Mouse (Mus musculus) neutrophil, adult 5-6 weeks (primary cell): Measurements from ENCODE around the gene Hrct1. TPM values are rescaled to one million over a fixed set of nuclear protein-coding genes. Genes with fewer than 3 reads are reported as not detected.

ENCODE experiments used
- ATAC-seq: fragments of 151-379, 151-347 bp; 2 replicates; pipeline ENCODE4 v1.8.0; 2017; ENCODE audit warnings: mild to moderate bottlenecking, moderate TSS enrichment; ENCODE audit not compliant: insufficient number of reproducible peaks, poor library complexity, low FRiP score, severe bottlenecking; ENCODE audit errors: extremely low read depth
- total RNA-seq: library from RNA; stranded (forward); fragments of 200-1000 nt; gene quantifications from 2 replicates; pipeline ENCODE4 v1.2.3, GENCODE M21; 2017

Gene Hrct1
- total RNA-seq, 1 experiment from 2014 or later, result not detected

GRCm38 (mm10) chr4:43726228-43726993 lies 577 bp upstream of the Hrct1 start:
- no peak for ATAC-seq

- ATAC-seq, result no peak
These were observed 959 bp downstream of the Hrct1 start for GRCm38 (mm10) chr4:43727718-43728575.

- ATAC-seq, result no peak
These were observed 1.6 kb downstream of the Hrct1 start for GRCm38 (mm10) chr4:43728576-43728954.

GRCm38 (mm10) chr4:43729126-43729525 lies 2.1 kb downstream of the Hrct1 start:
- no peak for ATAC-seq

DNA sequence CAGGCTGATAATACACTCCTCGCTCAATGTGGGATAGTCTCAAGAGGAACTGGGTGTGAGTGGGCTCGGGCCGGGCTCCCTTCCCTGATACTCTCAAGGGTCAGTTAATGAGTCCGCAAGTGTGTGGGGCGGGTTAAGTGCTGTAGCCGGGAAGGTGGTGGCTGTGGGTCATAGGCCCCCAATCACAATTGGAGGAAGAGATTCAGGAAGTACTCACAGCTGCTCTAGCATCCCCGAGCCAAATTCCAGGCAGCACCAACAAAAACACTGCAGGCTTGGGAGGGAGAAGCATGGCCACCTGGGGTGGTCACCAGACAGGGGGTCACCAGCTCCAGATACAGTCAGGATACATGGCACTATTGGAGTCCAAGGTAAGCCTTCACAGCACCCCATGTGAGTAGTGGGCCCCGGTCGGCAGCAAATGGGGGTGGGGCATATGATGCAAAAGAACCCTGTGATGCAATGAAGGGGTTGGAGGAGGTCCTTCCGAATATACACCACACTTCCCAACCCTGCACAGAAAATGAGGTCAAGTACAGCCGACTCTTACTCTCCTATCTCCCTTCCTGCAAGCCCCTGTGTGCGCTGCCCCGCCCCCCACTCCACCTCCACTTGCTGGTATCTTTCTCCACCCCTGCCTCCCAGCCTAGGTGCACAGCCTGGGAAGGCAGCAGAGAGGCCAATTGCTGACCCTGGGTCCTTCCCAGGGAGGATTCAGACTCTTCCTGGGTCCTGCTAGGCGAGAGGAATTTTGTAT lies 3.0 kb downstream of the Hrct1 start, which contains the start of gene Spaar:
Spaar (plus strand) TSS at position 241 of the 757 bp plus-strand sequence.
- ATAC-seq, result no peak

- no peak for ATAC-seq
These were observed 3.8 kb downstream of the Hrct1 start for GRCm38 (mm10) chr4:43730750-43731297.

GRCm38 (mm10) chr4:43732171-43732570 lies 5.2 kb downstream of the Hrct1 start:
- ATAC-seq, result no peak

GRCm38 (mm10) chr4:43733186-43733585 lies 6.2 kb downstream of the Hrct1 start:
- no peak for ATAC-seq

DNA sequence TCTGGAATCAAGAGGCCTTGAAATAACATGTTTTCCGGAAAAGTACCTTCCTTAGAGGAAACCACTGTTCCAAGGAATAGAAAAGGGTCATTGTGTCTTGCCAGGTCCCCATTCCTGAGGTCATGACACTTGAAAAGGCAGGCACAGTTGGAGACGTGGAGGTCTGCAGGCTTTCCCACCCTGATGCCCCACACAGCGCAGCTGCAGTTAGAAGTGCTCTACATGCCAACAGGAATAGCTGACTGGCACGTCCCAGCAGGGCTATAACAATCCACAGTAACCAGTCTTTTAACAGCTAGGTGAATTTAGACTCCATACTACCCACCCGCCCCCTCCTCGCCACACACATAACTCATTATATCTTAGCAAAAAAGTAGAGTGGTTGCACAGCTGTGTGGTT lies 10.2 kb downstream of the Hrct1 start:
- no peak for ATAC-seq

- no peak for ATAC-seq
These were observed 12.1 kb downstream of the Hrct1 start for GRCm38 (mm10) chr4:43738989-43739674.

GRCm38 (mm10) chr4:43741526-43741925 lies 14.5 kb downstream of the Hrct1 start:
- no peak for ATAC-seq

GRCm38 (mm10) chr4:43742637-43743036 lies 15.6 kb downstream of the Hrct1 start:
- no peak for ATAC-seq

GRCm38 (mm10) chr4:43743099-43743498 lies 16.1 kb downstream of the Hrct1 start:
- ATAC-seq, result no peak

DNA sequence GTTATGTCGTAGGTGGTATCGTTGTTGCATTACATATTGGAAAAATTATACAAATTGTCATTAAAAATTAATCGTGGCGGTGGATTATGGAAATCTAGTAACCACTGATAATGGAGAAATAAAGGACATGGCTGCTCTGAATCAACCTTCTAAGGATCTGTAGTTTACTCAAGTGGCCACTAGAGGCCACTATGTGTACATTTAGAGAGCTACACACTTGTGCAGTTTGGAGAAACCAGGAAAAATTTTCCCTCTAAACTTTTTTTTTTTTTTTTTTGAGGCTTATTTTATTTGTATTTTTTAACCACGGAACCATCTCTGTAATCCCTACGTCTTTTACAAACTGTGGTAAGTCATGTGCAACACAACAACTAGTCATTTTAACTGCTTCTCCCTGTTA lies 18.2 kb downstream of the Hrct1 start:
- ATAC-seq, result no peak

DNA sequence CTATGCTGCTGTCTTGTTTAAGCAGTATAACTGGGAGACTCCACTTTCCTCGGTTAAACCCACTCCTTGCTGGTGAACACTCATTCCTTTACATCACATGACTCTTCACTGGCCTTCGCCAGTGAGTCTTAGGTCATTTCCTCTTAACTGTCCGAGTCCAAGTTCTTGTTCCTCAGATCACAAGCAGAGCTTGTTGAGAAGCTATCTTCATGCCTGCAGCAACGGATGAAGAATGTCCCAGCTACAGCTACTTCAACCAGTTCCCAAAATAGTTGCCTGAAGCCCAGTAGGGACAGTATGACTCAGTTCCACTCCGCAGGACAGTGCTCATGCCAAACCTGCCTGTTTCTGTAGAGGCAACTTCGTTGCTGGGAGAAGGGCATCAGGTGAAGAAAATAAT lies 30.2 kb downstream of the Hrct1 start:
- no peak for ATAC-seq

- ATAC-seq, result no peak
These were observed 32.8 kb downstream of the Hrct1 start for GRCm38 (mm10) chr4:43759571-43760418.

DNA sequence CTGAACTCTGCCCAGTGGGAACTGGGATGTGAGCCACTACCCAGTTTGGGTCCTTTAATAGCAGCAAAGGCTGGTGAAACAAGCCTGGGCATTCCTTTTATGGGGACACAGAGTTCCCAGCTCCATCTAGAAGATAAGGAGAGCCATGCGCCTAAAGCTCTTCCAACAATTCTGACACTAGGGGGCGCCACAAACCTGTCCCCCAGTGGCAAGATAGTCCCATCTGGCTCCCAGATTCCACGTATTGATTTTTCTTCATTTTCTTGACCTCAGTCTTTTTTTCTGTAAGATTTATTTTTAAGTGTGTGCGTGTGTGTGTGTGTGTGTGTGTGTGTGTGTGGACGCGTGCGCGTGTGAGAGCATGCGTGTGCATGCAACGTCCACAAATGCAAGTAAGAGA lies 33.5 kb downstream of the Hrct1 start:
- ATAC-seq, result no peak

DNA sequence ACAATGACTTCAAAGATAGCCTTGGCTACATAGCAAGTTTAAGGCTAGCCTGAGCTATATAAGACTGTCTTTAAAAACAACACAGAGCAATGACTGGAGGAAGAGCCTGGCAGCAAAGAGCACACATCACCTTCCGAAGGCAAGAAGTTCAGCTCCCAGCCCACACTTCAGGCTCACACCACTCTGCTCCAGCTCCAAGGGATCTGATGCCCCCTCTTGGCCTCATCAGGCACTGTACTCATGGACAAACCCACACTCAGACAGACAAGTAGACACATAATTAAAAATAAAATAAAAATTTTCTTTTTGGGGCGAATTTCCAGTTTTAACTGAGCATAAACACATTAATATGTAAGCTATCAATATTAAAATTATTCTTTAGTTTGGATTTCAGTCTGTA lies 34.3 kb downstream of the Hrct1 start:
- ATAC-seq, result no peak
